Mouse (Mus musculus) kidney, adult 11 months (tissue): ENCODE measurements around the gene Lefty1.
"Not testable (repeated sequence)": the region's sequence is repeated elsewhere in the genome, so short reads cannot be mapped to it uniquely, and the experiment has no call there.

Experiments used
- DNase-seq: peaks from one replicate; pipeline ENCODE4 v3.0.0; 2022

Lefty1 gene

DNA sequence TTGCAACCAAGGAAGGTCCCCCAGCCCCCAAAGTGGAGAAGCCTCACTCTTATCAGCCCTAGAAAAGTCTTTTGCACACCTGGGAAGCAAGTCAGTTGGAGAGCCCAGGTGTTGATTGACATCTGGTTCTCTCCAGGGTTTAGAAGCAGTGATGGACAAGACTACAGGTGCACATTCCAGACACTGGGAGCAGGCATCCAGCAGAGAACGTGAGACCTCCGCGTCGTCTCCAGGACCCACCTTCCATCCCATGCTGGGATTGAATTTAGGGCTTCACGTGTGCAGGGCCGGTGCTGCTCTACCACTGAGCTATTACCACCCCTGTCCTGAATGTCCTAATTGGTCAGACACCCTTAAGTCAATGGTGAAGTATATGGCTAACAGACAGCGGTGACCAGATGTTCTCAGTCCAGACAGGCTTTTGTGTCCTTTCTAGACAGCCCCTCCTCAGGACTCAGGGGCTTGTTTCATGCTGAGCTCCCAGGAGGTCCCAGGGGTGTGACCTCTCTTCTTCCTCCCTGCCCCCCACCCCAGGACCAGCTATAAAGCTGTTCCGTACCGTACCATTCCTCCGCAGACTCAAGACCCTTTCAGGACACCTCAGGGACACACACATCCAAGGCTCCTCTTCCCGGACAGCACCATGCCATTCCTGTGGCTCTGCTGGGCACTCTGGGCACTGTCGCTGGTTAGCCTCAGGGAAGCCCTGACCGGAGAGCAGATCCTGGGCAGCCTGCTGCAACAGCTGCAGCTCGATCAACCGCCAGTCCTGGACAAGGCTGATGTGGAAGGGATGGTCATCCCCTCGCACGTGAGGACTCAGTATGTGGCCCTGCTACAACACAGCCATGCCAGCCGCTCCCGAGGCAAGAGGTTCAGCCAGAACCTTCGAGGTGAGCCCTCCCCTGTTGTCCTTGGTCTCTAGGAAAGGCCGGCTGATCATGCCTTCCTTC, at the start of gene Lefty1:
TSS of gene Lefty1 (plus strand) at position 556 of the 953 bp plus-strand sequence.
- no peak for DNase-seq

DNA sequence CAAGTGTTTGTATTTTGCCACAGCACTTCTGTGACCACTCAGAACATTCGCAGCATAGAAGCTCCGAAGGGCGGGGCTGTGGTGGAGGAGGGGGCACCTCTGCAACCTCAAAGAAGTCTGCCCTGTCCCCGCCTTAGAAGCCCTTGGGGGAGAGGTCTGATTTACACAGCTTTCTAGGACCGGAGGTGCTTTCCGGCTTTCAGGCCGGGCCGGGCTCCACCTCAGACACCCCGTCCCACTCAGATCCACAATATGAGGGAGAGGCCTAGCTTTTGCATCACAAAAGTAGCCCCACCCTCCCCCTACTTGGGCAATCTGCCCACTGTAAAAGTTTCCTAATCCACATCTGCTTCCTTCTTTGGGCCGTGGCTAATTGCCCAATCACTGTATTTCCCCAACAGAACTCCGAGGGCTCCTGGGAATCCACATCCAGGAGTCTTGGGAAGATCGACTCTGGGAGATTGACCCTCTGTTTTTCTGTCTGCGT, 46.2 kb upstream of the Lefty1 start:
- DNase-seq: peak; percentile 65

DNA sequence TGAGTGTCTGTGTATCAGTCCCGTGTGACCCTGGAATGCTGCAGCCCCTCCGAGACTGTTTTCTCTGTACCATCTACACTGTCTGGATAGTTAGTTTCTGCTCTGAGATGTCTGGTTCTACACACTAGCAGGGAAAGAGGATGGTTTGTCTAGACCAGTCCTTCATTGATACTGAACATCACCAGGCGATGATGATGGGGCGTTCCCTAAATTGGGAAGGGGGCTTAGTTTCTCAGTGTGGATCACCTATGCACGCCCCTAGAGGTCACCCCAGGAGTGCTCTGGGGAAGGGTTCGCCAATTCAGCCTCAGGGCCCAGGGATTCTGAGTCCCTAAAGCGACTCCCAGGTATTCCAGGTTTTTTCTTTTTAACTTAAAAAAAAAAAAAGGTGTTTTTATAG, 45.6 kb upstream of the Lefty1 start:
- DNase-seq: no peak

DNA sequence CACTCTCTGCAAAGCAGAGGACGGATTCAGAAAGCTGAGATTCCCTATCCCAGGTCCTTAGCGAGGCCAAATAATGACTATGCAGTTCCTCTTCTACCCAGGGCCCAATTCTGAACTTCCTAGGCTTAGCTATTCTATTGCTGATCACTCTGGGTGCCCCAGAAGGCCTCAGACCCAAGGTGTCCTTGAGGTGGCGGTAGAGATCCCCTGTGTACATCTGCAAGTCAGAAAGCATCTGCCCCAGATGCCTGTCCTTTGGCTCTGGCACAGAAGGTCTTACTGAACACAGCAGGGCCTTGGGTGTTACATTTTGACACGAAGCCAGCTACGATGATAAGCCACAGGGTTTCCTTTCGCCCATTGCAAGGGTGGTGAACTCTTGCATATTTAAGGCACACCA, 45.0 kb upstream of the Lefty1 start:
- no peak for DNase-seq

DNA sequence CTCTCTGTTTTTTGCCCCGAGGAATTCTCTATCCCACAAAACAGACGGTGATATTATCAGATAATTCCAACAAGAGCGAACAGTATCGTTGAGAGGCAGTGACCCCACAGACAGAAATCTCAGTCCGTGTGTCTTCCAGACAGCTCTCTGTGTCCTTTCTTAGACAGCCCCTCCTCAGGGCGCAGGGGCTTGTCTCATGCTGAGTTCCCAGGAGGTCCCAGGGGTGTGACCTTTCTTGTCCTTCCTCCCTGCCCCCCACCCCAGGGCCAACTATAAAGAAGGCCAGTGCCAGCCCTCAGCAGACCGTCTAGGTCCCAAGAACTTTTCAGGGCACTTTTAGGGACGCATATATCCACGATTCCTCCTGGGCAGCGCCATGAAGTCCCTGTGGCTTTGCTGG, 42.0 kb upstream of the Lefty1 start, which contains the start of gene Lefty2:
TSS of gene Lefty2 (plus strand) at position 301 of the 400 bp plus-strand sequence.
- no peak for DNase-seq

DNA sequence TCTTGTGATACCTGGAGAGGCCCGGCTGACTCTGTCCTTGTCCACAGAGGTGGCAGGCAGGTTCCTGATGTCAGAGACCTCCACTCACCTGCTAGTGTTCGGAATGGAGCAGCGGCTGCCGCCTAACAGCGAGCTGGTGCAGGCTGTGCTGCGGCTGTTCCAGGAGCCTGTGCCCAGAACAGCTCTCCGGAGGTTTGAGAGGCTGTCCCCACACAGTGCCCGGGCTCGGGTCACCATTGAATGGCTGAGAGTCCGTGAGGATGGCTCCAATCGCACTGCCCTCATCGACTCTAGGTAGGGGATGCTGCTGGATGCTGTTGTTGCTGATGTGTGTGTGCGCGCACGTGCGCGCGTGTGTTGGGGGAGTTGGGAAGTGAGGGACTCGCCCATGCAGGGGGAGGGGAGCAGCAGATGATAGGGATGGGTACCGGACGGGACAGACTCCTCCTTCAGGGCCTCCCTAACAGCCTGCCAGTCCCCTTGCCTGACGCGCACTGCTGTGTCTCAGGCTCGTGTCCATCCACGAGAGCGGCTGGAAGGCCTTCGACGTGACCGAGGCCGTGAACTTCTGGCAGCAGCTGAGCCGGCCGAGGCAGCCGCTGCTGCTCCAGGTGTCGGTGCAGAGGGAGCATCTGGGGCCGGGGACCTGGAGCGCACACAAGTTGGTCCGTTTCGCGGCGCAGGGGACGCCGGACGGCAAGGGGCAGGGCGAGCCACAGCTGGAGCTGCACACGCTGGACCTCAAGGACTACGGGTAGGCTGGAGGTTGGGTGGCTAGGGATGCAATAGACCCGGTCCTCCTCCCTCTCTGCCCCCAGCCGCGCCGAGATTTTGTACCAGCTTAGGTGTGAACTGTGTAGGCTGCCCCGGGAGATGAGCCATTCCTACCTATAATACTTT, 40.5 kb upstream of the Lefty1 start:
- not testable (repeated sequence) for DNase-seq

DNA sequence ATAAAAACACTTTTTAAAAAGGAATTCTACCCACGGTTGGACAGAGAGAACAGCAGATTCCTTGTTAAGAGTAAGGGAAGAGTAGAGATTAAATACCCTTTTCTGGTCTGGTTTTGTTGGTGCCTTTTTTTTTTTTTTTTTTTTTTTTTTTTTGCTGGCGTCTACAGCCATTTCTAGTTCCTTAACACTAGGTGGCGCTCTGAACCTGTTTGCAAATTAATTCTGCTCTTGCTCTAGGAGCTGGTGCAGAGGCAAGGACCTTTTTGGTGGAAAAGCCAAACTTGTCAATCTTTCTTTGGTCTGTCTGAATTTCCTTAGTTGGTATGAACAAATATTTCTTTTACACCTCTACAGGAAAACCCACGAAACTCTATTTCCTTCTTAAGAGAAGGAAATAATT, 33.7 kb upstream of the Lefty1 start:
- no peak for DNase-seq

DNA sequence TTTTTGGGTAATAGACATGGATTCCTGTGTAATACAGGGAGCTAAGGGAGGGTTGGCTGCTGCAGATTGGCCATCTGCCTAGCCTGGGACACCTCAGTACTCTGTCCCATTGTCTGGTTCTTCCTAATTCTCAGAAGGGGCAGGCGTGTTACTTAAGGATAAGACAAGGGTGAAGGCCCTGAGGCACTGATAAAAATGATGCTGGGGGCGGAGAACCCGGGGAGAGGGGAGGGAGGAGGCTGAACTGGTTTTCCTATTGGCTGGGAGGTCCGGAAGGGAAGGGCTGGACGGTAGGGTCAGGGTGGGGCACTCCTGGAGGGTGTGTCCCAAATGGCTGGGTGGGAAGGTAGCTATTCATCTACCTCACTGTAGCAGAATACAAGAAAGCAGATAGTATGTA, 31.9 kb upstream of the Lefty1 start:
- no peak for DNase-seq

DNA sequence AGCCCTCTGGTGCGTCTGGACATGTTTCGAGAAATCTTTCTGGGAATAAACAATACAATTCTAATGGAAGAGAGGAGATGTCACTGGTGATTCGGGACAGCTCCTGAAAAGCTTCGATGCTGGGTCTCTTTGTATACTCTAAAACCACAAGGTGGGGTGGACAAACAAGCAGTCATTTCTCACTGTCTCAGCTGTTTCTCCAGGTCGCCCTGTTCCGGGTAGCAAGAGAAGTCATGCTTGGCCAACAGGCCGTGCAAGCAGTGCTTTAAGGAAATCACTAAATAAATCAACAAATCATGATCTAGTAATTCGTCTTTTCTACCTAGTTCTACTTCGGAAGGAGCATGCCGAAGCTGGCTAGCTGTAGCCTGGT, 31.2 kb upstream of the Lefty1 start:
- no peak for DNase-seq

DNA sequence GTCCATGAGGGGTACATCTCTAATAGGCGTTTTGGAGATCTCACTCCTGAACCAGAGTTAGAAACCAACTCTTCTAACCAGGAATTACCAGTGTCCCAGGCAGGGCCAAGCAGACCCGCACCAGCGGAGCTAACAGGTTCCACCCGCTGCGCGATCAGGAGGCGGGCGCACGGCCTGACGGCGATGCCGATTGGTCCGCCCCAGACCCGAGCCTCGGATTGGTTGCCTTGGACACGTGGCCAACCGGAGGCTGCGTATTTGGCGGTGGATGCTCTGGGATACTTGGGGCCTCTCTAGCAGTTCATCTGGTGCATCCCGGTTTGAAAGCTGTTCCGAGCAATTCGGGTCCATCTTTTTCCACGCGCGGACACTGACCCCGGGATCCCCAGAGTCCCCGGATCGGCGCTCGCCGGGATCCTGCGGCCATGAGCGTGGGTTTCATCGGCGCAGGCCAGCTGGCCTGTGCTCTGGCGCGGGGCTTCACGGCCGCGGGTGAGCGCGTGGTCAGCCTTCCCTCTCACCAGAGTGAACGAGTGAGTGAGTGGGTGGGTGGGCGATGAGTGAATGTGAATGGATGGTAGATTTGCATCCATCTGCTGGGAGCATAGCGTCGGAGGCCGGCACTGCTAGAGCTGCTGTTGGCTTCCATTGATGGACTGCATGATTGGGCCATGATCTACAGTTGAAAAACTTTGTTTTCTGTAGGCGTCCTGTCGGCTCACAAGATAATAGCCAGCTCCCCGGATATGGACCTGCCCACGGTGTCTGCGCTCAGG, 30.6 kb upstream of the Lefty1 start, which contains the start of gene Pycr2:
TSS of gene Pycr2 (plus strand) at position 255 of the 776 bp plus-strand sequence.
- DNase-seq: peak; percentile 92

DNA sequence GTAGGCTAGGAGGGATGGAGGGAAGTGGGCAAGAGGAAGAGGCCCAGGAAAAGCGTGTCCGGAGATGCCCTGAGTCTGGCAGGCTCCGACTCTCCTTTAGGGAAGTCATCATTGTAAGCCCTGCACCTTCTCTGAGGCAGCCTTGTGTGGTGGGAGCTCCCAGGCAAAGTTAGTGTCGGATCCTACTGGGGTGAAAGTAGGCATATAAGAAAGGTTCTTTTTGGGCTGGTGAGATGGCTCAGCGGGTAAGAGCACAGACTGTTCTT, 30.1 kb upstream of the Lefty1 start:
- DNase-seq: no peak

DNA sequence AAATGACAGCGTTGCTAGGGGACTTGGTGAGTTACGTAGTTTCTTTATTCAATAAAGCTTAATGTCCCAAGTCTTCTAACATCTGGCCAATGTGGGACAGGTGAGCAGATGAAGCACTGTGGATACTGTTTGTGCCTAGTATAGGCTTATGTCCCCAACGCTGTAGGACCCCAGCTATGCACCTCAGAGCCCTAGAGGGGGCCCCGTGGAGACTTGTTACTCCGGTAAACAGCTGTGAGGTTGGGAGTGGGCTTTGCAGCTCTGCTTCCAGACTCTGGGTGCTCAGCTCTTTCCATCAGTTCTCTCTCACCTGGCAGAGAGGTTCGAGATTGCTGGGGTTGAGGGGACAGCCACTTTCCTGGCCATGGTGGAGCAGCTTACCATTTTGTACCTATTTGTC, 29.5 kb upstream of the Lefty1 start:
- DNase-seq: no peak

DNA sequence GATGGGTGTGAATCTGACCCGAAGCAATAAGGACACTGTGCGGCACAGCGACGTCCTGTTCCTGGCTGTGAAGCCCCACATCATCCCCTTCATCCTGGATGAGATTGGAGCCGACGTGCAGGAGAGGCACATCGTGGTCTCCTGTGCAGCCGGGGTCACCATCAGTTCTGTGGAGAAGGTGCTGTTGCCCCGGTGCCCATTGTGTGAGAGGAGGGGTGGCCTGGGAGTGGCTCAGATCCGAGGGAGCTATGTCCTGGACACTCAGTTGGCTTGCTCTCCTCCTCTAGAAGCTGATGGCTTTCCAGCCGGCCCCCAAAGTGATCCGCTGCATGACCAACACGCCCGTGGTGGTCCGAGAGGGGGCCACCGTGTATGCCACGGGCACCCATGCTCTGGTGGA, 28.9 kb upstream of the Lefty1 start:
- no peak for DNase-seq

DNA sequence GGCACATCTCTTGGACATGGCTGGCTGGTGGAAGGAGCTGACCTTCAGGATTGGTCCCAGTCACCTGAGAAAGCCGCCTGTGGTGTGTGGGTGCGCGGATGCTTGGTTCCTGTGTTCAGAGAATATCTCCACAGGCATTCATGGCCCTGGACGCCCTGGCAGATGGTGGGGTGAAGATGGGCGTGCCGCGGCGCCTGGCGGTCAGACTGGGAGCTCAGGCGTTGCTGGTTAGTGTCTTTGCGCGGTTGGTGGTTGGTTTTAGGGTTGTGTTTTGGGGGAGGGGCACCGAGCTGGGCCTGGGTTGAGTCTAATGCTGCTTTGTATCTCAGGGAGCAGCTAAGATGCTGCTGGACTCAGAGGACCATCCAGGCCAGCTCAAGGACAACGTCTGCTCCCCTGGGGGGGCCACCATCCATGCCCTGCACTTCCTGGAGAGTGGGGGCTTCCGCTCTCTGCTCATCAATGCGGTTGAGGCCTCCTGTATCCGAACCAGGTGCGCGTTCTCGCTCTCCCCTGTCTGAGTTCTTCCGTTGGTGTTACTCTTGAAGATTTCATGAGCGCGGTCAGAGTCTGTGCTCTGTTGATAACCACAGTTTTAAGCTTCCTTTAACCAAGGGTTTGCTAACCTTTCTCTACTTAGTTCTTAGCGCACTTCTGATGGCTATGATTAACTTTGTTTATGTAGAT, 28.2 kb upstream of the Lefty1 start:
- no peak for DNase-seq

DNA sequence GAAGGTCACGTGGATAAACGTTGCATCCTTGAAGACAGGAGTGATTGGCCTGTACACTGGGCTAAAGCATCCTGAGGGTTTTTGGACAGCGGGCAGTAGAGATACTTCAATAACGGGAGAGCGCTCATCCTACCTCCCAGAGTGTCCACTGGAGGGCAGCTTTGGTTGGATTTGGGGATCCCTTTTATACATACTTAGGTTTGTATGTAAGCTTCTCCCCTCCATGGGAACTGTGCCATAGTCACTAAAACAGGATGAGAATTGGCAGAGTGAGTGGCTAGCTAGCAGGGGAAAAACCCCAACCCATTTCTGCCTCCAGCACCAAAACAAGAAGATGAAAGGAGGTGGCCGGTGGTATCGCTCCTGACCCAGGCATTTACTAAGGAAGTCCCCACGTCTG, 23.7 kb upstream of the Lefty1 start:
- DNase-seq: no peak

DNA sequence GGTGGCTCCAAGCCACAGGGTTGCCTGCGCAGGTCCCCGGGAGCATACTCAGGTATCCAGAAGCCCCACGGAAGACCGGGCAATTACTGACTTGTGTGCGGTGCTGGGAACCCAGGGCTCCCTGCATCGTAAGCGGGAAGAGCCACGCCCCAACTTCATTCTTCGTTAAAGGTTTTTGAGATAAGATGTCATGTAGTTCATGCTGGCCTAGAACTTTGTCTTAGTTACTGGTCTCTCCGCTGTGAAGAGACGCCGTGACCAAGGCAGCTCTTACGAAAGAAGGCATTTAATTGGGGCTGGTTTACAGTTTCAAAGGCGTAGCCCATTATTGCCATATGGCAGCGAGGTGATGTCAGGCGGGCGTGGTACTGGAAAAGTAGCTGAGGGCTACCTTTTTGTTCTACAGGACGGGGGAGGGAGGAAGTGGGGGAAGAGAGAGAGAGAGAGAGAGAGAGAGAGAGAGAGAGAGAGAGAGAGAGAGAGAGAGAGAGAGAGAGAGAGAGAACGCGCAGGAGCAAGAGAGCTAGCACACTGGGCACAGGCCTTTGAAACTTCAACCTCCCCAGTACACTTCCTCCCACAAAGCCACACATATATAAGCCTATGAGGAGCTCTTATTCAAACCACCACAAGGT, 23.1 kb upstream of the Lefty1 start:
- no peak for DNase-seq

DNA sequence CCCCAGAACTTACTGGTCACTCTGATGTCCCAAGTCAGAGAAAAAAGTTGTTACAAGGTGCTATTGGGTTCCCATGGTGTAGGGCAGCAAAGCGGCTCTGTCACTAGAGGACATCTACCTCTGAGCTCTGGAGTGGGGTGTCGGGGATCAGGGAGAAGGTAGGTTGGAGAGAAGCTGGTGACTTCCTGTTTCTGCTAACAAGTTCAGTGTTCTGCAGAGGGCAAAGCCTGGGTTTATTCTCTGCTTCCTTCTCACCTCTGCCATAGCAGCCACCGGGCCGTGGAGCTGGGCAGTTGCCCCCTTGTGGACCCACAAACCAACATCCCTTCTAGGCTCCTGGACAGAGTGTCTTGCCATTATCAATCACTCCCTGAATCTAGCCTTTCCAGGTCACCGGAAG, 22.0 kb upstream of the Lefty1 start:
- DNase-seq: no peak

DNA sequence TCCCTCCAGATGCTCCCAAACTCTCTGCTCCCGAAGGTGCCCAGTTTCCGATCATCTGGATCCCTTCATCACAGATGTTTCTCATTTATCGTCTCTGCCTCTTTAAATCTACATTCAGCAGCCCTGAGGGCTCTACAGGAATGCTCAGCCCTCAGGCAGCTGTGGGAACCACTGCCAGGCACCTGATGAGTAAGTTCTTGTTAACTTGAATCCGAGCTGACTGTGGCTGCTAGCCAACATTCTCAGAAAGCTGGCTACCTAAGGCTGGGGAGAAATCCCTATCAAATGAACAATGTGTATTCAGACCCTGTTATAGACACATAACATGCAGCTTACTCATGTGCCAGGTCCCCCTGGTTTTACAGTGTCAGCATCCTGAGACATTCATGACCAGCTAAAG, 21.0 kb upstream of the Lefty1 start:
- no peak for DNase-seq

DNA sequence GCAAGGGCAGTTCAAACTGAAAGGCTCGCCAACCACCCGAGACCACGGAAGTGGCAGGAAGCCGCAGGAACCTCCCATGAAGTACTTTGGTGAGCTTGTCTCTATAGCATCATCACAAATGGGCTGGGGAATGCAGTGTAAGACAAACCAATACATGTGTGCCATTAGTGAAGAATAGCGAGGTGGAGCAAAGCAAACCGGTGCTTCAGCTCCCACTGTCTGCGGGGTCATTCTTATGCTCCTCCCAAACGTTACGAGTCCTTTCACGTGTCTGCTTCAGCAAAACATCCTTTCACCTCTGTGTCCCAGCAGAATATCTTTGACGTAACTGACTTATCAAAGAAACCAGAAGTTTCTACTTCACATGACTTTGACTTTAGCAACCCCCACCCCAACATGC, 18.4 kb upstream of the Lefty1 start:
- DNase-seq: no peak

DNA sequence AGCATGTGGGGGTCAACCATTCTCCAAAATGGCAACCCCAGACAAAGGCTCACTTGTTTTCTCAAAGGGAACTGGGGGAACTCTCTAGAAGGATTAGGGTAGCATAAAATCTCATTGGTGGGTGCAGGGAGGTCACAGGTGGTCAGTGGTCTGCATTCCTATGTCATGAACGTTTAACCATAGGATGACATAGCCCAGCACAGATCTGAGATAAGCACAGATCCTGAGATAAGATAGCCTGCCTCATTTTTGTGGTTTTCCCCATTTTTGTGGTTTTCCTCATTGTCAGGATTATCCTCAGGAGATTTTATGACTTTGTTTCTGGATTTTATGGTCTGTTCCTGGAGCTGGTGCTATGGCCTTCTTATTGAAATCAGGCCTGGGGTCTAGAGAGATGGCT, 17.8 kb upstream of the Lefty1 start:
- no peak for DNase-seq

DNA sequence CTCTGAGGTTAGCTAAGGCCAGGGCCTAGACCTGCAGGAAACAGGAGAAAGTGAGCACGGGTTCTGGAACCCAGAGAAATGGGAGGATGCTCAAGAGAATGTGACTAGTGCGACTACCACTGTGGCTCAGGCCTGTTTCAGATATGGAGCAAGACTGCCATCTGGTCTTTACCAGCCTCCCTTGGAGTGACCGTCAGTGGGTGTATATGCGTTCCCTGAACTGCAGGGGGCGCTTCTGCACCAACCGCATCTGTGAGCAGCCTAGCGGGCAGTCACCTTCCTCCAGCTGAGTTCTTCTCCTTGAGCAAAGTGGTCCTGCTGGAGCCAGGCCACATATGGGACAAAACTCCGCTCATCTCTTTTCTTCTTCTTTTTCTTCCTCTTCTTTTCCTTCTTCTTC, 15.1 kb upstream of the Lefty1 start:
- DNase-seq: no peak
